Mouse (Mus musculus) hindbrain, embryonic 13.5 days (tissue): ENCODE measurements around the gene Trp53bp2. TPM values are rescaled to one million over a fixed set of nuclear protein-coding genes. Genes with fewer than 3 reads are reported as not detected.

Experiments used
- ATAC-seq: fragments of 200-750 bp; cut with Nextera tagmentation; 2 replicates; pipeline ENCODE4 v1.8.0; 2017; ENCODE audit warnings: moderate TSS enrichment; ENCODE audit not compliant: low FRiP score
- H3K27ac ChIP-seq: fragments of 300-500 bp; sonication (generic); 2 replicates; pipeline ENCODE4 v1.5.1; 2015; ENCODE audit warnings: inconsistent platforms, mild to moderate bottlenecking, moderate library complexity
- H3K27me3 ChIP-seq: fragments of 300-500 bp; sonication (generic); 2 replicates; pipeline ENCODE4 v1.6.1; 2015; ENCODE audit warnings: mild to moderate bottlenecking, inconsistent platforms
- H3K36me3 ChIP-seq: fragments of 300-500 bp; sonication (generic); 2 replicates; pipeline ENCODE4 v1.6.1; 2015; ENCODE audit warnings: mild to moderate bottlenecking, inconsistent platforms
- H3K4me1 ChIP-seq: fragments of 300-500 bp; sonication (generic); replicated peaks from 2 replicates; pipeline ENCODE4 v1.6.1; 2015; ENCODE audit warnings: inconsistent platforms
- H3K4me2 ChIP-seq: fragments of 300-500 bp; sonication (generic); 2 replicates; pipeline ENCODE4 v1.6.1; 2015; ENCODE audit warnings: inconsistent platforms, mild to moderate bottlenecking, moderate library complexity
- H3K4me3 ChIP-seq: fragments of 300-500 bp; sonication (generic); 2 replicates; pipeline ENCODE4 v1.5.1; 2015; ENCODE audit warnings: mild to moderate bottlenecking, inconsistent platforms
- H3K9ac ChIP-seq: fragments of 300-500 bp; sonication (generic); 2 replicates; pipeline ENCODE4 v1.6.1; 2015; ENCODE audit warnings: mild to moderate bottlenecking, inconsistent platforms
- H3K9me3 ChIP-seq: fragments of 300-500 bp; sonication (generic); 2 replicates; pipeline ENCODE4 v1.6.1; 2016; ENCODE audit warnings: inconsistent platforms
- WGBS: fragments of 180-500 bp; shearing (Covaris S2); methylation state at CpG from one replicate; pipeline ENCODE4 v1.1.7; 2015; 5-methylcytosine and 5-hydroxymethylcytosine counted together
- polyA plus RNA-seq: library from polyadenylated mRNA; unstranded; fragments of >200 nt; fragmentation: Nextera tagmentation; extraction: Ambion mirVana; gene quantifications from 2 replicates; pipeline ENCODE4 v1.2.1, GENCODE M21; 2015

The Trp53bp2 gene
- polyA plus RNA-seq, 1 experiment from 2014 or later = 21.7 TPM

GRCm38 (mm10) chr1:182444116-182444515 is 35.1 kb downstream of the Trp53bp2 start:
- no peak overlapping the region for H3K4me3 ChIP-seq
- no peak for ATAC-seq
- no peak overlapping the region for H3K4me2 ChIP-seq
- no peaks in the 10 kb centered on the region for H3K9me3 ChIP-seq
- H3K9ac ChIP-seq = no peak overlapping the region
- no peaks in the 10 kb centered on the region for H3K27me3 ChIP-seq
- no peak overlapping the region for H3K27ac ChIP-seq
- 88% methylated on average over 2 of the region's 2 CpGs for WGBS
- H3K4me1 ChIP-seq = no peaks in the 10 kb centered on the region; the same call in 1 of the 2 replicates
- peaks cover 81% of the 10 kb centered on the region for H3K36me3 ChIP-seq

GRCm38 (mm10) chr1:182448276-182449035 is 39.5 kb downstream of the Trp53bp2 start:
- Histone ChIP-seq H3K27me3 (no peaks in the 10 kb centered on the region), H3K4me1 (no peaks in the 10 kb centered on the region), H3K9ac (no peak overlapping the region), H3K9me3 (no peaks in the 10 kb centered on the region), H3K27ac (no peak overlapping the region), H3K36me3 (peaks cover 68% of the 10 kb centered on the region), H3K4me3 (no peak overlapping the region), H3K4me2 (no peak overlapping the region)
- 95% methylated on average over 14 of the region's 14 CpGs for WGBS
- ATAC-seq = no peak

GRCm38 (mm10) chr1:182452473-182452872 is 43.5 kb downstream of the Trp53bp2 start:
- Histone ChIP-seq H3K27me3 (no peaks in the 10 kb centered on the region), H3K9ac (no peak overlapping the region), H3K4me1 (no peaks in the 10 kb centered on the region), H3K9me3 (no peaks in the 10 kb centered on the region), H3K36me3 (peaks cover 61% of the 10 kb centered on the region), H3K27ac (no peak overlapping the region), H3K4me2 (no peak overlapping the region), H3K4me3 (no peak overlapping the region)
- ATAC-seq = no peak
- WGBS = 89% methylated on average over 4 of the region's 4 CpGs

- no peak for ATAC-seq
- WGBS = 80% methylated on average over 2 of the region's 2 CpGs
- Histone ChIP-seq H3K27ac (no peak overlapping the region), H3K4me2 (no peak overlapping the region), H3K4me1 (peaks cover 6% of the 10 kb centered on the region), H3K9me3 (no peaks in the 10 kb centered on the region), H3K4me3 (no peak overlapping the region), H3K36me3 (peaks cover 53% of the 10 kb centered on the region), H3K9ac (no peak overlapping the region), H3K27me3 (no peaks in the 10 kb centered on the region)
Observed at GRCm38 (mm10) chr1:182455080-182455479, 46.1 kb downstream of the Trp53bp2 start.

- no peaks in the 10 kb centered on the region for H3K9me3 ChIP-seq
- peaks cover 53% of the 10 kb centered on the region for H3K36me3 ChIP-seq
- peaks cover 18% of the 10 kb centered on the region for H3K4me1 ChIP-seq
- no peak overlapping the region for H3K27ac ChIP-seq
- ATAC-seq = no peak
- no peak overlapping the region for H3K9ac ChIP-seq
- H3K27me3 ChIP-seq = no peaks in the 10 kb centered on the region
- 74% methylated on average over 19 of the region's 19 CpGs for WGBS
- no peak overlapping the region for H3K4me3 ChIP-seq
- no peak overlapping the region for H3K4me2 ChIP-seq
Observed at GRCm38 (mm10) chr1:182458556-182458955, 49.6 kb downstream of the Trp53bp2 start.

- Histone ChIP-seq H3K27me3 (no peaks in the 10 kb centered on the region), H3K4me2 (no peak overlapping the region), H3K9ac (no peak overlapping the region), H3K4me1 (peaks cover 18% of the 10 kb centered on the region), H3K36me3 (peaks cover 46% of the 10 kb centered on the region), H3K4me3 (no peak overlapping the region), H3K9me3 (no peaks in the 10 kb centered on the region), H3K27ac (peak overlapping the region; percentile 79)
- WGBS = 76% methylated on average over 8 of the region's 8 CpGs
- ATAC-seq = no peak
Observed at GRCm38 (mm10) chr1:182459436-182459835, 50.5 kb downstream of the Trp53bp2 start.

GRCm38 (mm10) chr1:182460291-182461244 is 51.6 kb downstream of the Trp53bp2 start:
- no peak overlapping the region for H3K4me3 ChIP-seq
- WGBS = 76% methylated on average over 13 of the region's 13 CpGs
- ATAC-seq = no peak
- H3K9me3 ChIP-seq = no peaks in the 10 kb centered on the region
- H3K36me3 ChIP-seq = peaks cover 35% of the 10 kb centered on the region
- H3K9ac ChIP-seq = no peak overlapping the region; the same call in 1 of the 2 replicates
- no peaks in the 10 kb centered on the region for H3K27me3 ChIP-seq
- H3K4me2 ChIP-seq = no peak overlapping the region
- peak overlapping the region; percentile 79 for H3K27ac ChIP-seq
- H3K4me1 ChIP-seq = peaks cover 20% of the 10 kb centered on the region

- ATAC-seq = no peak
- Histone ChIP-seq H3K36me3 (peaks cover 30% of the 10 kb centered on the region), H3K4me3 (no peak overlapping the region), H3K4me1 (peaks cover 21% of the 10 kb centered on the region), H3K27me3 (no peaks in the 10 kb centered on the region), H3K9ac (no peak overlapping the region), H3K27ac (peak overlapping the region; percentile 79), H3K4me2 (no peak overlapping the region), H3K9me3 (no peaks in the 10 kb centered on the region)
- WGBS = 68% methylated on average over 7 of the region's 7 CpGs
Observed at GRCm38 (mm10) chr1:182461261-182461660, 52.3 kb downstream of the Trp53bp2 start.

- Histone ChIP-seq H3K9ac (no peak overlapping the region), H3K4me2 (no peak overlapping the region), H3K27ac (peak overlapping the region; percentile 79), H3K4me1 (peaks cover 21% of the 10 kb centered on the region), H3K4me3 (no peak overlapping the region), H3K27me3 (no peaks in the 10 kb centered on the region), H3K36me3 (peaks cover 31% of the 10 kb centered on the region), H3K9me3 (no peaks in the 10 kb centered on the region)
- ATAC-seq = 0 out of 2 replicates have a peak, but pooled peaks have one; percentile 53
- WGBS = 58% methylated on average over 10 of the region's 10 CpGs
Observed at GRCm38 (mm10) chr1:182461813-182462212, 52.8 kb downstream of the Trp53bp2 start.

- H3K27ac ChIP-seq = no peak overlapping the region
- H3K4me1 ChIP-seq = peaks cover 15% of the 10 kb centered on the region
- H3K27me3 ChIP-seq = no peaks in the 10 kb centered on the region
- 60% methylated on average over 4 of the region's 4 CpGs for WGBS
- ATAC-seq = no peak
- no peak overlapping the region for H3K4me2 ChIP-seq
- no peaks in the 10 kb centered on the region for H3K9me3 ChIP-seq
- no peak overlapping the region for H3K4me3 ChIP-seq
- peaks cover 47% of the 10 kb centered on the region for H3K36me3 ChIP-seq
- no peak overlapping the region for H3K9ac ChIP-seq
Observed at GRCm38 (mm10) chr1:182465309-182465708, 56.3 kb downstream of the Trp53bp2 start.

GRCm38 (mm10) chr1:182465978-182466377 is 57.0 kb downstream of the Trp53bp2 start:
- Histone ChIP-seq H3K4me2 (no peak overlapping the region), H3K36me3 (peaks cover 53% of the 10 kb centered on the region), H3K27me3 (no peaks in the 10 kb centered on the region), H3K4me1 (peaks cover 12% of the 10 kb centered on the region), H3K9ac (no peak overlapping the region), H3K27ac (no peak overlapping the region), H3K9me3 (no peaks in the 10 kb centered on the region), H3K4me3 (no peak overlapping the region)
- no peak for ATAC-seq
- 85% methylated on average over 4 of the region's 4 CpGs for WGBS

- Histone ChIP-seq H3K4me3 (no peak overlapping the region), H3K9me3 (no peaks in the 10 kb centered on the region), H3K4me1 (no peaks in the 10 kb centered on the region), H3K4me2 (no peak overlapping the region), H3K9ac (no peak overlapping the region), H3K27me3 (no peaks in the 10 kb centered on the region), H3K36me3 (peaks cover 95% of the 10 kb centered on the region), H3K27ac (no peak overlapping the region)
- 91% methylated on average over 5 of the region's 5 CpGs for WGBS
- ATAC-seq = no peak
Observed at GRCm38 (mm10) chr1:182475005-182475796, 66.2 kb downstream of the Trp53bp2 start.
